Mouse (Mus musculus): ENCODE data around the gene Epm2aip1.

The Epm2aip1 gene

DNA sequence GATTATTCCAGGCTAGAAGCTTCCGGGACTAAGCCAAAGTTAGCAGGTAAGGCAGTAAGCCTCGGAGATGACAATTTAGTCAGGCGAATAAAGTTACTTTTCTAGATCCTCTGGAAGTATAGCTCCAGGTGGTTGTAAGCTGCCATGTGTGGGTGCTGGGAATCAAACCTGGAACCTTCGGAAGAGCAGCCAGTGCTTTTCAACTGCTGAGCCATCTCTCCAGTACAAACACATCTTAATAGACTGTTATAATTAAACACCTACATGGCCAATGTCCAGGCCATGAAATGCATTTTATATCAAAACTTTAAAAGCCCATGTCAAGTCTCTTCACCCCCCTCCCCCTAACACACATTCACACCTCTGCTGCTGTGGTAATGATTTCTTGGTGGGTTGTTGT, 16.2 kb downstream of the Epm2aip1 start:
- no peak for DNase-seq (ENCODE audit: low read depth)

DNA sequence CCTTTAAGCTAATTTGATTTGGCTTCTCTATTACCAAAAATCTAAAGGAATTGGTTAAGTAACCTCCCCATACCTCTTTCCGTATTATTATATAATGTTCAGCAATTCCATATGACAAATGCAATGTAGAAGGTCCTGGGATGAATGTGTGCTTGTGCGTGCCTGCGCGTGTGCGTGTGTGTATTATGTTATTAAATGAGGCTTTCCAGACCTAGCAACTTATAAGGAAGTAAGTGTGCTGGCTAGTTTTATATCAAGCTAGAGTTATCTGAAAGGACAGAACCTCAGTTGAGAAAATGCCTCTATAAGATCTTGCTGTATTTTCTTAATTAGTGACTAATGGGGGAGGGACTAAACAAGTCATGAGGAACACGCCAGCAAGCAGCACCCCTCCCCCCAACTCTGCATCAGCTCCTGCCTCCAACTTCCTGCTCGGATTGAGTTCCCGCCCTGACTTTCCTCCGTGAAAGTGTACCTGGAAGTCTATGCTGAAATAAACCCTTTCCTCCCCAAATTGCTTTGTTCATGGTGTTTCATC, 17.6 kb downstream of the Epm2aip1 start:
- no peak for DNase-seq (ENCODE audit: low read depth)

DNA sequence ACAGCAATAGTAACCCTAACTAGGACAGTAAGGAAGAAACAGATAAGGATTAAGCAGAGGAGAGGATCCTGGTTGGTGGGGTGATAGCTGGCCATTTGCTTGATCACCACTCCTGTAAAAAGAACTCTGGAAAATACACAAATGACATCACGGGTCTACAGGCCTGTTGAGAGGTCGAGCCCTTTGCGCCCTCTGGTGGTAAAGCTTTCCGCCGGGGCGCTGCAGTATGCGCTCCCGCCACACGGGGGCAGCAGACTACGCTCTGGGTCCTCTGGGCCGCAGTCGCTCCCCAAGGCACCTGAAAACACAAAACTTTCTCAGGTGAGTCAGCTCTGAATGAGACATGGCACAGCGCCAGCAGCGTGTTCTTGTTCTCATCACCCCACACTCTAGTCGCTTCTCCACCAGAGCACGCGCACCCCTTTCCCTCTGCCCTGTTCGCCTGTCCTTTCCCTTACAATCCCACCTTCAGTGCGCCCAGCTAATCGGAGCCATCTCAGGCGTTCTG, 18.2 kb downstream of the Epm2aip1 start:
- DNase-seq (ENCODE audit: low read depth), result peak; percentile 76

DNA sequence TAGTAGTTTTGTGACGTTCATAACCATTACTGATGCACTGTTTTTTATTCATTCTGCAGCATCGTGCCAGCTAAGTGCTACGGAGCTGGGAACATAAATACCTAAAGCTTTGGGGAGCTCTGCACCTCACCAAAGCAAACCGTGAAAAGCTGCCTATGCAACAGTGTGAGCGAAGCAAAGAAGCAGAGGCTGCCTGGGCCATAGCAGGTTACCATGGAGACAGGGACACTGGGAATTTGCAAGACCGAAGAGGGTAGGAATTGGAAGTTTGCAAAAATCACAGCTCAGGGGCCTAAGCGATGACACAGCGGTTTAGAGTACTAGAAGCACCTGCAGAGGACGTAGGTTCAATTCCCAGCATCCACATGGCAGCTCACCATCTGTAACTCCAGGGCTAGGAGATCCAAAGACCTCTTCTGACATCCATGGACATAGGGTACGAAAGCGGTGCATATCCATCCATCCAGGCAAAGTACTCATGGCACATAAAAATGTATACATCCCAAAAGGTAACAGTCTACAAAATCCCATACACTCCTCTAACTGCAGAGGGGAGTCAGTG, 18.9 kb downstream of the Epm2aip1 start:
- DNase-seq (ENCODE audit: low read depth), result no peak

DNA sequence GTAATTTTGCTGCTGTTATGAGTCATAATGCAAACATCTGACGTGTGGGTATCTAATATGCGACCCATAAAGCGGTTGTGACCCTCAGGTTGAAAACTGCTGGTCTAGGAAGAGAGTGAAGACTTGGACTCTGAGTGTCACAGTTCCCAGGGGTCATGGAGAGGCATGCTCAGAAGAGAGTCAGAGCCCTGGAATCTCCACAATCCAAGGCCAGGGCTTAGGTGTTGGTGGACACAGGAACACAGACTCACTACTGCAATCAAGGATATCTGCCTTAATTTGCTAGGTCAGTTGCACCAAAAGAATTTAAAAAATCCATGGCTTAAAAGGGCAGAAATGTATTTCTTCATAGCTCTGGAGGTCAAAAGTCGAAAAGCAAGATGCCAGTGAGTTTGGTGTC, 21.5 kb downstream of the Epm2aip1 start:
- DNase-seq (ENCODE audit: low read depth), result no peak

DNA sequence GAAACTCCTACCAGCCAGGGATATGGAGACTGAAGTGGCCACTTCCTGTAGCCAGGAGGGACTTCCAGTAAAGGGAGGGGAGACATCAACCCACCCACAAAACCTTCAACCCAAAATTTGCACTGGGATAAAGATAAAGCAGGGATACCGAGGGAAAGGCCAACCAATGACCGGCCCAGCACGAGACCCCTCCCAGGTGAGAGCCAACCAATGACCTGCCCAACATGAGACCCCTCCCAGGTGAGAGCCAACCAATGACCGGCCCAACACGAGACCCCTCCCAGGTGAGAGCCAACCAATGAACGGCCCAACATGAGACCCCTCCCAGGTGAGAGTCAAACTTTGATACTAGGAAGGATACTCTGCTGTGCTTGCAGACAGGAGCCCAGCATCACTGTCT, 23.2 kb downstream of the Epm2aip1 start:
- DNase-seq (ENCODE audit: low read depth), result no peak

DNA sequence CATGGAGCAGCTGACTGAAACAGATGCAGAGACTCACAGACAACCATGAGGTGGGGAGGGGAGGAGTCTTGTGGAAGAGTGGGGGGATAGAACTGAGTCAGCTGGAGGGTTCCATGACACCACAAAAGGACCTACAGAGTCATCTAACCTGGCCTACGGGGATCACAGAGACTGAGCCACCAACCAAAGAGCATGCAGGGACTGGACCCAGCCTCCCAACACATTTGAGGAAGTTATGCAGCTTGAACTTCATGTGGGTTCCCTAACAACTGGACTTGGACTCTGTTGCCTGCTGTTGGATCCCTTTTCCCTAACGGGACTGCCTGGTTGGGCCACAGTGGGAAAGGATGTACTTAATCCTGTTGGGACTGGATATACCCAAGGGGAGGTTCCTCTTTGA, 23.6 kb downstream of the Epm2aip1 start:
- DNase-seq (ENCODE audit: low read depth), result no peak

DNA sequence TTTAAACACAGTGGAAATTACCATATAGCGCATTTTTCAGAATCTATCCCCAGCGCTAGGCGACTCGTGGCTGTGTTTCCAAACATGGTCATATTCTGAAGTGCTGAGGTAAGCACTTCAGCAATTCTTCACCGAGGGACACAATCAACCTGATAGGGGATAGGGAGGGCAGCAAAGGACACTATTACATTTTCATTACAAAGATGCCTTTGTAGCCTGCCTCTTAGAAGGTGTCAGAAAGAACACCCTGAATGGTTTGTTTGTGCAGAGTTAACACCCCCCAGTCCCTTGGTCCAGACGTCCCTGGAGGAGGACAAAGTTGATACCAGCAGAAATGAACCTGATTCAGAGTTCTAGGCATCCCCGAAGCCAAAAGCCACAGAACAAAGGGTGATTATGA, 24.7 kb downstream of the Epm2aip1 start:
- DNase-seq (ENCODE audit: low read depth), result no peak

DNA sequence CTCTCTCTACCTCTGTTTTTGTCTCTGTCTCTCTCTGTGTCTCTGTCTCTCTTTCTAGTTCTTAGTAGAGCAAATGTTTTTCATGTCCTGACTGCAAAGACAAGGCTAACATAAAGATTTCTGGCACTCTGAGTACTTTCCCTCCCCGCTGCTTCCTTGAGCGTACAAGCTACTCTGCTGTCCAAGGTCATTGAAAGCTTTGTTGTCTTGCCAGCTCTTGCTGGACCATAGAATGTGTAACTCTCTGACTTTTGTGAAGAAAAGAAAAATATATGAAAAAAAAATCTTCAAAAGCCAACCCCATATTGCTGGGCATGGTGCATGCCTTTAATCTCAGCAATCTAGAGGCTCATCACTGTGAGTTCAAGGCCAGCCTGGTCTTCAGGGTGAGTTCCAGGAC, 26.9 kb downstream of the Epm2aip1 start:
- no peak for DNase-seq (ENCODE audit: low read depth)

DNA sequence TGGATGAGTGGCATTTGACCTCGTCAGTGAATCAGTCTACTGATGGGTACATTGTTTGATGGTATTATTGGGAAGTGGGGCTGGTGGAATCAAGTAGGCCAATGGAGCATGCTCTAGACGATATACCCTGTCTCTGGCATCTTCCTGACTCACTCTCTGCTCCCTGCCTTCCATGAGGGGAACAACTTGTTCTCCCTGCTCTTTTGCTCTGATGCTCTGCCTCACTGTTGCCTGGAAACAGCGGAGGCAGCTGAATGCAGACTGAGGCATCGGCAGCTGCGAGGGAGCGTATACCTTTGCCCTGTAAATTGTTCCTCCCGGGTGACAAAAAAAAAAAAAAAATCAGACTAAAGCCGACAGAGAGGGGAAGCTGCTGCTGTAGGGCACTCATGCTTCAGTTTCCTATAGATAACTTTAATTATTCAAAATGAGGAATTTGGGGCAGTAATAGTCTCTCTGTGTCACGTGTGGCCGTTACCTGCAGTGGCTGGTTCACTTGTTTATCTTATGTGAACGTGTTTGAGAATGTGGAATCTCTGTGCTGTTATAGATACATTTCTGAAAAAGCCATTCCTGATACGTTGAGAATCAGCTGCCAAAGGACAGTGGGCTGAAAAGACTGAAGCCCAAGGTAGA, 30.6 kb downstream of the Epm2aip1 start:
- DNase-seq (ENCODE audit: low read depth), result no peak

DNA sequence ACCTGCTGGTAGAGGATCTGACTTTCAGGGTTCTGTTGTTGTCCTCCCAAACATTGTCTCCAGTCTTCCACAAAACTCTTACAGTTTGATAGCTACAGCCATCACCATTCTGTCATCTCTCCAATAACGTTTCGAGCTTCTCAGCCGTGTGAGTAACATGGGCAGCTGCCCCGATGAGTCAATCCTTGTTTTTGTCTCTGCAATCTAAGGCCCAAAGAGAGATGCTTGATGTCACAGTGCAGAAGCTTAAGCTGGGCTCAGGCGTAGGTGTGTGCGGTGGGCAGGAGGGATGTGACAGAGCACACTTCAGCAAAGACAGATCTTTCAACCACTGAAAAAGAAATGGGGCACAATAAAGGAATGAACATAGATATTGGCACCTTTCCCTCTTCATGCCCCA, 32.3 kb downstream of the Epm2aip1 start:
- DNase-seq (ENCODE audit: low read depth), result no peak

DNA sequence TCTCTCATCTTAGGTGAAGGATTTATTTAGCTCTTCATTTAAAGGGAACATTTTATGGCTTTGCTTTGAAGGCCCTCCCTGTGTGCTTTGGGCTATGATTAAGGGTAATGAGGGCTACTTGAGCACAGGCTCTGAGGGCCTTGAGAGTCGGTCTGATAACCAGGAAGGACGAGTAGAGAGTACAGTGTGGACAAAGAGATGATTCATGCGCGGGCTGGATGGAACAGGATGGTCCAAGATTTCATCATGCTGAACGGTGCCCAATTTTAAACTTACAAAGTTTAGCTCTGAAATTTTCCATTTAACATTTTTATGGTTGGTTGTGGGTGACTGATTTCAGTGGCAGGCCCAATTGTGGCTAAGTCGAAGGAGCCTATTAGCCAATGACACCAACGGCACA, 34.4 kb downstream of the Epm2aip1 start:
- no peak for DNase-seq (ENCODE audit: low read depth)

DNA sequence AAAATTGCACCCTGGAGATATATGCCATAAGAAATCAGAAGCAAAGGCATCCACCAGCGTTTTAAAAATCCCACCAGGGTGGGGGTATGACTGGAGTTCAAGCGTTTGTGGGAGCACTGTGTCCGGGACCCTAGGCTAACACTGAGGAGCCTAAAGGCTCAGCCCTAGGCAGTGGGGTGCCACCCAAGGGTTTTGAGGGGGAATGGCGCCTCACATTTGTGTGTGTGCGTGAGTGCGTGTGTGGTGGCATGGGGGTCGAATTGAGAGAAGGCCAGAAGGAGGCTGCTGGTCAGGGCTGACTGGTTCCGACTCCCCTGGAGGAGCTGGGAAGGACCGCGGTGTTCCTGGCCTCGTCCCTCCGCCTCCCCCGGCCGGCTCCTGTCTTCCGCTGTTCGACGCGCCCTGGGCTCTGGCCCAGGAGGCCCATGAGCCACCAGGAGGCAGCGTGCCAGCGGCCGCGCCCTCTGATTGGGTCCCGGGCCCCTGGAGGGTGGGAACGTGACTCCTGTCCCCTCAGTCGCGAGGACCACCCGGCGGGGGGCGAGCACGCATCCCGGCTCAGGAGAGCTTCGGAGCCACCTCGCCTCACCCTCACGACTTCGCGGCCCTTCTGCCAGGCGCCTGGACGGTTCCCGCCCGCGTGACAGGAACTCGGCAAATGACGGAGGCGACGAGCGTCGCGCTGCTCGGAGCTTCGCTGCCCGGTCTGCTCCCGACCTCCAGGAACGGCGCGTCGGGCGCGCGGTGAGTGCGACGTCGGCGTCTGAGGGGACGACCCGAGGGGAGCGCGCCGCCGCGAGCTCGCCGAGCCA, 39.5 kb downstream of the Epm2aip1 start, which contains the start of gene Trank1:
Gene Trank1 (plus strand): TSS at position 709 of the 812 bp plus-strand sequence.
- DNase-seq (ENCODE audit: low read depth), result no peak

DNA sequence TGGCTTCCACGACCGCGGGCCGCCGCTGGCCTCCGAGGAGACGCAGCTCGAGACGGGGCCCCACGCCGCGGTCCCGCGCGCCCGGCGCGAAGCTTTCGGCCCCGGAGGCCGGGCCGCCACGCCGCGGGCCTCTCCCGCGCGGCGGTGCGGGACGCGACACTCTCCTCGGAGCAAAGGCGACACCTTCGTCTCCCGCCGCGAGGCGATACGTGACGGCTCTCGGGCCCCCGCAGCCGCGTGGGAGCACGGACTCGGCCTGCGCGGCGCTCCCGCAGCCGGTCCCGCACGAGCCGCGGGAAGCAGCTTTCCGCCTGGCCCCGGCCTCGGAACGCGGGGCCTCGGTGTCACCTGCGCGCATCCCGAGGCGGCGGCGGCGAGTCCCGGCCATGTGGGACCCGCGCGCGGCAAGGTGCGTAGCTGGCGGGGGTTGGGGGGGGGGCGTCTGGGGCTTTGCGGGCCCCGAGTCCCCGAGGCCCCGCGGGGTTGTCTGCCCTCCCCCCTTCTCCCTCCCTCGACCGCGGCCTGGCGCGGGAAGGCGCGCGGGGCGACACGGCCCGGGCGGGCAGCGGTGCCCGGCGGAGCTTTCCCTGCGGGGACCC, 40.2 kb downstream of the Epm2aip1 start:
- no peak for DNase-seq (ENCODE audit: low read depth)

DNA sequence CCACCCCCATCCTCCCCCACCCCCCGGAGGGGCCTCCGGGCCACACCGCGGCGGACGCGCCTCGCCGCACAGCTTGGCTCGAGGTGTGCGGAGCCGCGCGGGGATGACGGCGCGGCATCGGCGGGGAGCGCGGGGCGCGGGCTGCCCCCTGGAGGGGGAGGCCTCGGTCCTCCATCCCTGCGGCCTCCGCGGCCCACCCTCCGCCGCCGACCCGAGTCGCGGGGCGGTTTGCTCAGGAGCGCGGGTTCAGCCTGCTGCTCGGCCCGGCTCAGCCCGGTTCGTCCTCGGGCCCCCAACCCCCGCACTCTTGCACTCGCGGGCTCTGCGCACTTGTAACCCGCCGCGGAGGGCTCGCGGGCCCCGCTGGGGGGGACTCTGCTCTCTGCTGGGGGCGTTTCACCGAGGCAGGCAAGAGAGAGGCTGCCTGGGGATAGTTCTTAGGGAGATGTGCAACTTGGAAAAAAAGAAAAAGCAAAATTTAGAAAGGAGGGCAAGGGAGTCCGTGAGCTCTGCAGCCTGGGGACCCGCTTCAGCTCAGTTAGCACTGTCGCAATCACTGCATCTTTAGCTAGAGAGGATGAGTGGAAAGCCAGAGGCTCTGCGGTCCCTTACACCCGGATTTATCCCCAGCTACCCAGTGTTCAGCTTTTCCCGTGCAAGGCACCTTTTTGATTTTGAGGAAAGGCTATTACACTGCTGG, 40.9 kb downstream of the Epm2aip1 start:
- no peak for DNase-seq (ENCODE audit: low read depth)

DNA sequence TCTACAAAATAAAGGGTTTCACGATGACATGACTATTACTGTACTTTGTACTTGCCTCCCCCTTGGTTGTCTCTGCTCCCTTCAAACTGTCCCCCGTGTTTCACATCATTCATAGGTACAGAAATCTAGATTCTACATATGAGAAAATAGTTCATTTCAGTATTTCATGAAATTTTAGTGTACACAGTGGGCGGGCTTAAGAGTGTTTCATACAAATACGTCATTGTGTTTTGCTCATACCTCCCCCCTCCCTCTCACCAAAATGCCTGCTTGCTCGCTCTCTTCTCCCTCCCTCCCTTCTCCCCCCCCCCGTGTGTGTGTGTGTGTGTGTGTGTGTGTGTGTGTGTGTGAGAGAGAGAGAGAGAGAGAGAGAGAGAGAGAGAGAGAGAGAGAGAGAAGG, 41.6 kb downstream of the Epm2aip1 start:
- no peak for DNase-seq (ENCODE audit: low read depth)

DNA sequence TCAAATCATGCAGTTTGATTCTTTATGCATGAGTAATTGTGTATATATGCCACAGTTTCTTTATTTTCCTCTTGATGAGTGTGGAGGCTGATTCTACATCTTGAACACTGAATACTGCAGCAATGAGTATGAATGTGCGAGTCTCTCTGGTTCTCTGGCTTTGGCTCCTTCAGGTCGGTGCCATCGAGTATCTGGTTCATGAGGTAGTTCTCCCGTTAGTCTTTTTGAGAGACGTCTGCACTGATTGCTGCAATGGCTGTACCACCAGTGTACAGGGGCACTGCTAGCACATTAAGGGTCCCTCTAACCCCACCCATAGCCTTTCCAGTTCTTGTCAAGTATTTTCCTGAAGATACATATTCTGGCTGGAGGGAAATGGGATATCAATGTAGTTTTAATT, 42.1 kb downstream of the Epm2aip1 start:
- DNase-seq (ENCODE audit: low read depth), result no peak

DNA sequence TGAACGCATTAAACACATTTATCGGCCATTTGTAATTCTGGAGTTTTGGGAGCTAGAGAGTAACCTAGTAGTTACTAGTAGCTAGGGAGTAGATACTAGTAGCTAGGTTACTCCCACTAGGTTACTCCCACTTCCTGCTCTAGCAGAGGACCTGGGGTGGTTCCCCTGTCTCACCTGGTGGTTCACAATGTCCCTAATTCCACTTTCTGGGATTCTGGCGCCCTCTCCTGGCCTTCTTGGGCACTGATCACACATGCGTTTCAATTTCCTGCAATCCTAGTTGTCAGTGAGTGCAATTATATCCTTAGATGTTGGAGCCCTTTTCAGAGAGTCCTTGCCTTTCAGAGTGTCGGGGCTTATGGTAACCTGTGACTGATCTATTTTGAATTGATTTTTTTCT, 42.5 kb downstream of the Epm2aip1 start:
- peak; percentile 52 for DNase-seq (ENCODE audit: low read depth)

DNA sequence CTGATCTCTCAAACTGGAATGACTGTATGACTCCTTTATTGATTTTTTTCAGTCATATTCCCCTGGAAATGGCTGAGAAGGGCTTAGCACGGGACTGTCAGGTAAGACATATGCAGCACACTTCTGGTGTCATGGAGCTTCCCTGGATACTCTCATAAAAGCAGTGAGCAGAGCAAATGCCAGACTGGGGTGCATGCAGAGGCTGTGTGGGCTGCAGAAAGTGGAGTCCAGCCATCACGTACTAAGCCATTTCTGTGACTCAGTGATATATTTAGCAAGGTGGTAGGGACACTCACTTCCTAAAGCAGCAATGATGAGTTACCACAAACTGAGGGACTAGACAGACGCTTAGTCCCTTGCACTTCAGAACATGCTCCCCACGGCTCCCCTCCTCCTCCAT, 49.2 kb downstream of the Epm2aip1 start:
- no peak for DNase-seq (ENCODE audit: low read depth)

DNA sequence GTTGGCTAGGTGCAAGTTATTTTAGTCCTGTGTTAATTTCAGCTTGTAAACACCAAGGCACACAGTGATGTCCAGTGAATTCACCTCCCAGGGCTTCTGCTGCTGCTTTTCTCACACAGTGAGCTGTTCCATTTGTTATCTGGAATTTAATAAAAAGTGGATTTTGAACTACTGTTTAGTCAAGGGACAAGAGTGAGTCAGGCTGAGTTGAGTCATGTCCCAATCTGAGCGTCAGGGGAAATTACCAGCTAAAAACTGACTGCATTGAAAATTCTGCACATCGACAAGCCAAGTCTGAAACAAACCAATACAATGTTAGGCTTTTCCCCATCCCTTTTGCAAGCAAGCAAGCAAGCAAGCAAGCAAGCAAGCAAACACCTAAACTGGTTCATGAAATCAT, 53.2 kb downstream of the Epm2aip1 start:
- DNase-seq (ENCODE audit: low read depth), result no peak

Data from c-Kit-positive CD71-negative TER-119-negative erythroid progenitor cells, embryonic 14.5 days (primary cell).